Mouse (Mus musculus) limb, embryonic 15.5 days (tissue): ENCODE results near the gene Gcsh. TPM values are rescaled to one million over a fixed set of nuclear protein-coding genes. Genes with fewer than 3 reads are reported as not detected.

Experiments
- ATAC-seq: fragments of 200-750 bp; cut with Nextera tagmentation; 2 replicates; pipeline ENCODE4 v1.8.0; 2017; ENCODE audit warnings: low read depth, moderate TSS enrichment; ENCODE audit not compliant: insufficient number of reproducible peaks, low FRiP score, low TSS enrichment
- H3K27ac ChIP-seq: fragments of 300-500 bp; sonication (generic); 2 replicates; pipeline ENCODE4 v1.5.1; 2015; ENCODE audit warnings: moderate library complexity, mild to moderate bottlenecking, inconsistent platforms
- H3K27me3 ChIP-seq: fragments of 300-500 bp; sonication (generic); 2 replicates; pipeline ENCODE4 v1.6.1; 2015; ENCODE audit warnings: inconsistent platforms
- H3K36me3 ChIP-seq: fragments of 300-500 bp; sonication (generic); 2 replicates; pipeline ENCODE4 v1.6.1; 2015; ENCODE audit warnings: inconsistent platforms
- H3K4me1 ChIP-seq: fragments of 300-500 bp; sonication (generic); 2 replicates; pipeline ENCODE4 v1.6.1; 2015; ENCODE audit warnings: inconsistent platforms
- H3K4me2 ChIP-seq: fragments of 300-500 bp; sonication (generic); 2 replicates; pipeline ENCODE4 v1.6.1; 2015; ENCODE audit warnings: mild to moderate bottlenecking, inconsistent platforms
- H3K4me3 ChIP-seq: fragments of 300-500 bp; sonication (generic); 2 replicates; pipeline ENCODE4 v1.5.1; 2015; ENCODE audit warnings: mild to moderate bottlenecking, inconsistent platforms
- H3K9ac ChIP-seq: fragments of 300-500 bp; sonication (generic); 2 replicates; pipeline ENCODE4 v1.6.1; 2015; ENCODE audit warnings: inconsistent platforms
- H3K9me3 ChIP-seq: fragments of 300-500 bp; sonication (generic); 2 replicates; pipeline ENCODE4 v1.6.1; 2016; ENCODE audit warnings: inconsistent platforms
- WGBS: fragments of 180-500 bp; shearing (Covaris S2); methylation state at CpG from one replicate; pipeline ENCODE4 v1.1.7; 2015; 5-methylcytosine and 5-hydroxymethylcytosine counted together
- polyA plus RNA-seq: library from polyadenylated mRNA; unstranded; fragments of >200 nt; fragmentation: Nextera tagmentation; extraction: Ambion mirVana; gene quantifications from 2 replicates; pipeline ENCODE4 v1.2.1, GENCODE M21; 2015

The Gcsh gene
- polyA plus RNA-seq, 1 experiment from 2014 or later = 95.5 TPM

DNA sequence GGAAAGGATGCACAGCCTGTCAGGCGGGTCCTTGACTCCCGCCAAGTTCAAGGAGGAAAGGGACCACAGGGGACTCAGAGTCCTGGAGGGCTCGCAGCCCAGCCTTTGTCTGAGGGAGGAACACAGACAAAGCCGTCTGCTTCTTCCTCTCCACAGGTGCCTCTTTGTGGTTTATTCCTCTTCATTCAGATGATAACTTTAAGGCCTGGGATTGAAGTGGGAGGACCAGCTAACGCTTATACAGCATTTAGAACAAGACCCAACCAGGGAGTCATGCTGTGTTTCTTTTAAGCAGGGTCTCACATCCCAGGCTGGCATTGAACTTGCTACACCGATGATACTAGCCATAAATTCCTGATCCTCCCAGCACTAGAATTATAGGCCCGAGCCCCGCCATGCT is 23.7 kb upstream of the Gcsh start:
- Histone ChIP-seq H3K4me2 (no peak overlapping the region), H3K27me3 (no peaks in the 10 kb centered on the region), H3K9me3 (no peaks in the 10 kb centered on the region), H3K27ac (no peak overlapping the region), H3K4me1 (peaks cover 3% of the 10 kb centered on the region; the same call in 1 of the 2 replicates), H3K4me3 (no peak overlapping the region), H3K36me3 (no peaks in the 10 kb centered on the region), H3K9ac (no peak overlapping the region)
- 61% methylated on average over 8 of the region's 8 CpGs for WGBS
- no peak for ATAC-seq

GRCm38 (mm10) chr8:117015670-117016069 is 22.3 kb upstream of the Gcsh start:
- Histone ChIP-seq H3K36me3 (no peaks in the 10 kb centered on the region), H3K4me1 (peaks cover 3% of the 10 kb centered on the region; the same call in 1 of the 2 replicates), H3K9me3 (no peaks in the 10 kb centered on the region), H3K9ac (no peak overlapping the region), H3K27me3 (no peaks in the 10 kb centered on the region), H3K4me2 (no peak overlapping the region), H3K4me3 (no peak overlapping the region), H3K27ac (no peak overlapping the region)
- 57% methylated on average over 4 of the region's 4 CpGs for WGBS
- ATAC-seq = no peak

GRCm38 (mm10) chr8:117011366-117011765 is 18.0 kb upstream of the Gcsh start:
- H3K9ac ChIP-seq = no peak overlapping the region
- WGBS = 86% methylated on average over 9 of the region's 9 CpGs
- no peaks in the 10 kb centered on the region for H3K9me3 ChIP-seq
- H3K27me3 ChIP-seq = no peaks in the 10 kb centered on the region
- no peak overlapping the region for H3K4me3 ChIP-seq
- no peak for ATAC-seq
- no peaks in the 10 kb centered on the region for H3K4me1 ChIP-seq
- no peak overlapping the region for H3K4me2 ChIP-seq
- no peak overlapping the region for H3K27ac ChIP-seq
- H3K36me3 ChIP-seq = no peaks in the 10 kb centered on the region

- Histone ChIP-seq H3K27me3 (no peaks in the 10 kb centered on the region), H3K4me3 (peak overlapping the region; percentile 58), H3K36me3 (no peaks in the 10 kb centered on the region), H3K9me3 (no peaks in the 10 kb centered on the region), H3K9ac (peak overlapping the region; percentile 54), H3K4me1 (peaks cover 10% of the 10 kb centered on the region), H3K4me2 (peak overlapping the region; percentile 89), H3K27ac (no peak overlapping the region)
- ATAC-seq = no peak
- WGBS = 65% methylated on average over 11 of the region's 11 CpGs
Observed at GRCm38 (mm10) chr8:116994016-116994716, 829 bp upstream of the Gcsh start.

DNA sequence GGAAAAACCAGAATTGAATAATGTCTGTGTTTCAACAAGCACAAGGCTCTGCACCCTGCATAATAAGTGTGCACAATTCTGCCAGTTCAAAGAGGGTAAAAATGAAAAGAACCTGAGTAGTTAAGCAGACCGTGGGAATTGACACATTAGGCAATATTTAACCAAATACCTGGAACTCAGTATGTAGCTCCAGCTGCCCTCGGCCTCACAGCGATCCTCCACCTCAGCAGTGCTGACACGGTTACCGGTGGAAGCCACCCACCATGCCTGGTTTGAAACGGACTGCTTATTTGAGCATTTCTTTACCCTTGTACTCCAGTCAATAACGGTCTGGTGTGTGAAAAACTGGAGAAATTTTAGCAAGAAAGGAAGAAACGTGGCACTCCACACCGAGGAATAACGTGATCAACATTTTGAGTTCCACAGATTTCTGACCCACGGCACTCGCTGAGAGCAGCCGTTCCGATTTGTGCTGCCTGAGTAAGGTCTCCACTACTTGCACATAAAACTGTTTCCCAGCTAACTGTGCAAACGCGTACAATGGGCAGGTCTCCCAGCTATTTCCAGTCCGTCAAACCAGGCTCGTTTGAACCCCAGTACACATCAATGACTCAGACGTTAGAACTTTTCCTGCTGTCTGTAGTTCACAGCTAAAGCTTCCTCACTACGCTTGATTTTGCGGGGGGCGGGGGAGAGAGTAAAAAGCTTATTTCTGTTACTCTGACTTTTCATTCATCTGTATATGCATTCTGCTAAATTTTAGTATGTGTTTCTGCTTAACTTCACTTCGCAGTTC is 963 bp downstream of the Gcsh start:
- H3K27me3 ChIP-seq = no peaks in the 10 kb centered on the region
- WGBS = 7% methylated on average over 23 of the region's 23 CpGs
- 0 out of 2 replicates have a peak overlapping the region, but pooled peaks have one; percentile 54 for H3K9ac ChIP-seq
- no peaks in the 10 kb centered on the region for H3K36me3 ChIP-seq
- ATAC-seq = no peak
- H3K27ac ChIP-seq = no peak overlapping the region
- H3K4me3 ChIP-seq = peak overlapping the region; percentile 58
- H3K4me2 ChIP-seq = peak overlapping the region; percentile 89
- H3K4me1 ChIP-seq = peaks cover 10% of the 10 kb centered on the region
- H3K9me3 ChIP-seq = no peaks in the 10 kb centered on the region

- WGBS = 92% methylated on average over 8 of the region's 8 CpGs
- no peak overlapping the region for H3K9ac ChIP-seq
- H3K27me3 ChIP-seq = no peaks in the 10 kb centered on the region
- H3K4me1 ChIP-seq = peaks cover 10% of the 10 kb centered on the region
- H3K27ac ChIP-seq = no peak overlapping the region
- peaks cover 7% of the 10 kb centered on the region for H3K36me3 ChIP-seq
- no peaks in the 10 kb centered on the region for H3K9me3 ChIP-seq
- no peak overlapping the region for H3K4me3 ChIP-seq
- no peak for ATAC-seq
- H3K4me2 ChIP-seq = no peak overlapping the region
Observed at GRCm38 (mm10) chr8:116991241-116991640, 2.1 kb downstream of the Gcsh start.

- no peak overlapping the region for H3K4me2 ChIP-seq
- no peak overlapping the region for H3K9ac ChIP-seq
- 91% methylated on average over 3 of the region's 3 CpGs for WGBS
- H3K36me3 ChIP-seq = peaks cover 21% of the 10 kb centered on the region
- H3K27ac ChIP-seq = no peak overlapping the region
- H3K4me1 ChIP-seq = peaks cover 10% of the 10 kb centered on the region
- no peak overlapping the region for H3K4me3 ChIP-seq
- H3K27me3 ChIP-seq = no peaks in the 10 kb centered on the region
- H3K9me3 ChIP-seq = no peaks in the 10 kb centered on the region
- no peak for ATAC-seq
Observed at GRCm38 (mm10) chr8:116989842-116990241, 3.5 kb downstream of the Gcsh start.

DNA sequence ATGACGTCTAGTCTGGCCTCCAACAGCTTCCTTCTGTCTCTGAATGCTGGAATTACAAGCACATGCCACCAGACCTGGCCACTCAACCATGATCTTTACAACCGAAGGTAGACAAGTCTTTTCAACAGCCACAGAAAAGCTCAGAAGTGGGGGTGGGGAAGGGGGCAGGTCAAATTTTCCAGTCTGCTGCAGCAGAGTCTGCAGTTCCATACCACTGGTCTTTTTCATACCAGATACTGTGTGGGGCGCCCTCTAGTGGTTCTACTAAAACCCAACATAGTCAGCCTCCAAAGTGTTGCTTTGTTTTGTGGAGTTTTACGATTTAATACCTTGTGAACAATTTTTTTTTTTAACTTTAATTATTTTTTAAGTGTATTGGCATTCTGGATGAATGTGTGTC is 13.2 kb downstream of the Gcsh start:
- no peak for ATAC-seq
- Histone ChIP-seq H3K9me3 (no peaks in the 10 kb centered on the region), H3K4me2 (no peak overlapping the region), H3K4me1 (peaks cover 12% of the 10 kb centered on the region; the same call in 1 of the 2 replicates), H3K36me3 (peaks cover 18% of the 10 kb centered on the region), H3K4me3 (no peak overlapping the region), H3K9ac (no peak overlapping the region), H3K27ac (no peak overlapping the region), H3K27me3 (no peaks in the 10 kb centered on the region)
- WGBS = 23% methylated on average over 4 of the region's 4 CpGs

DNA sequence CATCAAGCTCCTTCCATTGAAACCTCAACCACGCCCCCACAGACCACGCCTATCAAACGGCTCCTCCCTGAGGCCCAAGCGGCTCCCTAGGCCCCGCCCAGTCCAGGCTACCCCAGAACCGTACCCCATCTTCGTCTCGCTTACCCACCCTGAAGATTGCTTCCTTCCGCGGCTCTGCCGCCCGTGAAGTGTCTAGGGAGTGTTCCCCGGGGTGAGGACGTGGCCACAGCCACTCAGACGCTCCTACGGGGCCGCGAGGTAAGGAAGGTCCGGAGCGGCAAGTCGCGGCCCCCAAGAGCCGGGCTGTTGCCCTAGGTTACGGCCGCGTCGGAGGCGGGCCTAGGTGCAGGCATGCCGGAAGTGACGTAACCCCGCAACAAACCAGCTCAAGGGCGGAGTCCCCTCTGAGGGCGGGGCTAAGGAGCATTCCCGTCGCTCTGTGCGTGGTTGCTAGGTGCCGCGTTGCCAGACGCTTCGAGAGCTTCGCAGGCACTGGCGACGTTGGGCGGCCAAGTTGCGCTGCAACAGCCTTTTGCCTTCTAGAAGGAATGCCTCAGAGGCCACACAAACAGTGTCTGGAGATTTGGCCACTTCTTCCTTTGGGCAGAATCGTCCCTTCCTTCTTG is 14.6 kb downstream of the Gcsh start, which contains the start of gene 1700030J22Rik:
Gene 1700030J22Rik, minus strand, starts transcription at position 329 of the 626 bp plus-strand sequence.
- whole genome bisulfite sequencing = under 1% methylated on average over 46 of the region's 46 CpGs
- Histone ChIP-seq H3K9me3 (no peaks in the 10 kb centered on the region), H3K27me3 (no peaks in the 10 kb centered on the region), H3K4me3 (peak within 1 kb of the TSS; percentile 64), H3K4me1 (peaks cover 16% of the 10 kb centered on the region; the same call in 1 of the 2 replicates), H3K36me3 (peaks cover 5% of the 10 kb centered on the region), H3K4me2 (peak within 1 kb of the TSS; percentile 74), H3K27ac (no peak within 1 kb of the TSS), H3K9ac (peak within 1 kb of the TSS; percentile 21; the same call in 1 of the 2 replicates)
- peak; percentile 99 for ATAC-seq

- Histone ChIP-seq H3K9ac (peak overlapping the region; percentile 21; the same call in 1 of the 2 replicates), H3K27ac (no peak overlapping the region), H3K4me2 (peak overlapping the region; percentile 74)
Observed at GRCm38 (mm10) chr8:116978052-116978451, 15.3 kb downstream of the Gcsh start.

DNA sequence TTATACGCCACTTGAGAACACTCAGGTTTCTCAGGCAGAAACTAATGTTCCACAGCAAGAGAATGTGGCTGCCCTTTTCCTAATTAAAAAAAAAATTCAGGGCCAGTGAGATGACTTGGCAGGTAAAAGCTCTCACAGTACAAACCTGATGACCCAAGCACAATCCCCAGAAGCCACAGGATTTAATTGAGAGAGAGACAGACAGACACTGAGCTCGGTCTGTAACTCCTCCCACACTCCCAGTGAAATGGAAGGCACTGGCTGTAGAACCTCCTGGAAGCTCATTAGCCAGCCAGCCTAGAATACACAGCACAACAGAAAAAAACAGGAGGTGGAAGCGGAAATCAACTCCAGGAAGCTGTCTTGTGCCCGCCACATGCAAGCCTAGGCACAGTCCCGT is 17.7 kb downstream of the Gcsh start:
- Histone ChIP-seq H3K9me3 (no peaks in the 10 kb centered on the region), H3K4me3 (no peak overlapping the region), H3K27ac (no peak overlapping the region), H3K36me3 (no peaks in the 10 kb centered on the region), H3K9ac (no peak overlapping the region), H3K4me2 (no peak overlapping the region), H3K4me1 (peaks cover 16% of the 10 kb centered on the region; the same call in 1 of the 2 replicates), H3K27me3 (no peaks in the 10 kb centered on the region)
- 52% methylated on average over 5 of the region's 5 CpGs for WGBS
- ATAC-seq = no peak

More at GRCm38 (mm10) chr8:116978052-116978451, 15.3 kb downstream of the Gcsh start:
- H3K9me3 ChIP-seq = no peaks in the 10 kb centered on the region
- H3K4me3 ChIP-seq = peak overlapping the region; percentile 64
- no peak for ATAC-seq
- WGBS = 32% methylated on average over 8 of the region's 8 CpGs
- H3K4me1 ChIP-seq = peaks cover 16% of the 10 kb centered on the region; the same call in 1 of the 2 replicates
- no peaks in the 10 kb centered on the region for H3K36me3 ChIP-seq
- no peaks in the 10 kb centered on the region for H3K27me3 ChIP-seq
